Mouse (Mus musculus): ENCODE data around the gene Fkbpl. TPM values are rescaled to one million over a fixed set of nuclear protein-coding genes. Genes with fewer than 3 reads are reported as not detected.

The Fkbpl gene
- total and polyA plus RNA-seq, 3 experiments: 1.6 to 11.9 (median 6.5) TPM

- DNase-seq (ENCODE audit: low spot score): peak; percentile 48
- no peaks in the 10 kb centered on the region for H3K9me3 ChIP-seq (replicated peaks)
- H3K4me1 ChIP-seq (ENCODE audit: insufficient read depth, low read depth, low read length): peaks cover 83% of the 10 kb centered on the region
- H3K27me3 ChIP-seq (ENCODE audit: insufficient read depth, low read length): no peaks in the 10 kb centered on the region
- H3K4me3 ChIP-seq (ENCODE audit: low read depth, low read length): peak overlapping the region; percentile 62; the same call in 1 of the 2 replicates
- TF ChIP-seq TAL1 (conservative IDR thresholded peaks at IDR 0.05; ENCODE audit: low read depth, low read length) (peak; percentile 94), GATA2 (IDR thresholded peaks at IDR 0.05; ENCODE audit: borderline replicate concordance, low read depth, low read length) (no peak)
- ATAC-seq (ENCODE audit: extremely low read depth, insufficient number of reproducible peaks, low FRiP score, poor library complexity, severe bottlenecking): peak; percentile 19; the same call in 1 of the 2 replicates
- peaks cover 92% of the 10 kb centered on the region for H3K36me3 ChIP-seq (replicated peaks)
These were observed 31.4 kb upstream of the Fkbpl start for GRCm38 (mm10) chr17:34613054-34613645.

- Histone ChIP-seq H3K9me3 (replicated peaks) (no peaks in the 10 kb centered on the region), H3K27me3 (ENCODE audit: insufficient read depth, low read length) (no peaks in the 10 kb centered on the region), H3K4me1 (ENCODE audit: insufficient read depth, low read depth, low read length) (peaks cover 78% of the 10 kb centered on the region), H3K4me3 (ENCODE audit: low read depth, low read length) (peak overlapping the region; percentile 61; the same call in 1 of the 2 replicates), H3K36me3 (replicated peaks) (peaks cover 85% of the 10 kb centered on the region)
- ATAC-seq (ENCODE audit: extremely low read depth, insufficient number of reproducible peaks, low FRiP score, poor library complexity, severe bottlenecking) (no peak), DNase-seq (ENCODE audit: low spot score) (no peak)
- TF ChIP-seq POLR2AphosphoS5 (IDR thresholded peaks at IDR 0.05; ENCODE audit: insufficient replicate concordance, low read depth, low read length) (no peak), GATA2 (IDR thresholded peaks at IDR 0.05; ENCODE audit: borderline replicate concordance, low read depth, low read length) (no peak), GATA1 (IDR thresholded peaks at IDR 0.05; ENCODE audit: borderline replicate concordance, low read length) (no peak), TAL1 (conservative IDR thresholded peaks at IDR 0.05; ENCODE audit: low read depth, low read length) (no peak), CTCF (IDR thresholded peaks at IDR 0.05; ENCODE audit: low read depth, low read length) (no peak)
These were observed 30.7 kb upstream of the Fkbpl start for GRCm38 (mm10) chr17:34613830-34614229.

- H3K27me3 ChIP-seq (ENCODE audit: insufficient read depth, low read length): peaks cover 3% of the 10 kb centered on the region; the same call in 1 of the 2 replicates
- H3K36me3 ChIP-seq (replicated peaks): peaks cover 71% of the 10 kb centered on the region
- H3K9me3 ChIP-seq (replicated peaks): no peaks in the 10 kb centered on the region
- no peak within 1 kb of the TSS for H3K4me3 ChIP-seq (ENCODE audit: low read depth, low read length)
- ATAC-seq (ENCODE audit: extremely low read depth, insufficient number of reproducible peaks, low FRiP score, poor library complexity, severe bottlenecking): no peak
- H3K4me1 ChIP-seq (ENCODE audit: insufficient read depth, low read depth, low read length): peaks cover 62% of the 10 kb centered on the region
- DNase-seq (ENCODE audit: low spot score): no peak
- TF ChIP-seq TAL1 (conservative IDR thresholded peaks at IDR 0.05; ENCODE audit: low read depth, low read length) (no peak), POLR2AphosphoS5 (IDR thresholded peaks at IDR 0.05; ENCODE audit: insufficient replicate concordance, low read depth, low read length) (no peak), GATA2 (IDR thresholded peaks at IDR 0.05; ENCODE audit: borderline replicate concordance, low read depth, low read length) (no peak), GATA1 (IDR thresholded peaks at IDR 0.05; ENCODE audit: borderline replicate concordance, low read length) (no peak), CTCF (IDR thresholded peaks at IDR 0.05; ENCODE audit: low read depth, low read length) (no peak)
These were observed 28.7 kb upstream of the Fkbpl start, which contains the start of gene Egfl8 for GRCm38 (mm10) chr17:34615871-34616270. TSS of gene Egfl8 (minus strand) at chr17:34615971.

DNA sequence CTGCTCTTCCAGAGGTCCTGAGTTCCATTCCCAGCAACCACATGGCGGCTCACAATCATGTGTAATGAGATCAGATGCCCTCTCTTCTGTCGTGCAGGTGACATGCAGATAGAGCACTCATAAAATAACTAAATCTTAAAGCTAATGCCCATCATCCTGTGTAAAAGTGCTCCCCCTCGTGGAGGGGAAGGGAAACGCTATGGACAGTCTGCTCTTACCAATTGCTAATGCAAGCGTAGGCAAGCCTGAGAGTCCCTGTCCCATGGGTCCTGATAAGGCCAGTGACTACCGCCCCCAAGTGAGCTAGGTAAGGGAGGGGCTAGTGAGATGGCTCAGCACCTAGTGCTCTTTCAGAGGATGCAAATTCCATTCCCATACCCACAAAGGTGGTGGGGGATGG, 25.6 kb upstream of the Fkbpl start:
- peaks cover 5% of the 10 kb centered on the region; the same call in 1 of the 2 replicates for H3K27me3 ChIP-seq (ENCODE audit: insufficient read depth, low read length)
- H3K36me3 ChIP-seq (replicated peaks): peaks cover 58% of the 10 kb centered on the region
- H3K4me1 ChIP-seq (ENCODE audit: insufficient read depth, low read depth, low read length): peaks cover 38% of the 10 kb centered on the region
- ATAC-seq (ENCODE audit: extremely low read depth, insufficient number of reproducible peaks, low FRiP score, poor library complexity, severe bottlenecking) (no peak), DNase-seq (ENCODE audit: low spot score) (no peak)
- no peak for TF ChIP-seq TAL1 (conservative IDR thresholded peaks at IDR 0.05; ENCODE audit: low read depth, low read length)
- peak; percentile 95 for TF ChIP-seq CTCF (IDR thresholded peaks at IDR 0.05; ENCODE audit: low read depth, low read length)
- no peak for TF ChIP-seq GATA2 (IDR thresholded peaks at IDR 0.05; ENCODE audit: borderline replicate concordance, low read depth, low read length)
- no peaks in the 10 kb centered on the region for H3K9me3 ChIP-seq (replicated peaks)
- no peak overlapping the region for H3K4me3 ChIP-seq (ENCODE audit: low read depth, low read length)

GRCm38 (mm10) chr17:34621006-34621405, 23.6 kb upstream of the Fkbpl start:
- no peak for DNase-seq (ENCODE audit: low spot score)
- TF ChIP-seq GATA2 (IDR thresholded peaks at IDR 0.05; ENCODE audit: borderline replicate concordance, low read depth, low read length): no peak
- no peak for TF ChIP-seq POLR2AphosphoS5 (IDR thresholded peaks at IDR 0.05; ENCODE audit: insufficient replicate concordance, low read depth, low read length)
- TF ChIP-seq TAL1 (conservative IDR thresholded peaks at IDR 0.05; ENCODE audit: low read depth, low read length): no peak
- TF ChIP-seq GATA1 (IDR thresholded peaks at IDR 0.05; ENCODE audit: borderline replicate concordance, low read length): no peak
- TF ChIP-seq CTCF (IDR thresholded peaks at IDR 0.05; ENCODE audit: low read depth, low read length): no peak
- H3K36me3 ChIP-seq (replicated peaks): peaks cover 43% of the 10 kb centered on the region
- H3K9me3 ChIP-seq (replicated peaks): no peaks in the 10 kb centered on the region
- peaks cover 21% of the 10 kb centered on the region for H3K4me1 ChIP-seq (ENCODE audit: insufficient read depth, low read depth, low read length)
- no peak overlapping the region for H3K4me3 ChIP-seq (ENCODE audit: low read depth, low read length)
- no peak for ATAC-seq (ENCODE audit: extremely low read depth, insufficient number of reproducible peaks, low FRiP score, poor library complexity, severe bottlenecking)
- peaks cover 9% of the 10 kb centered on the region for H3K27me3 ChIP-seq (ENCODE audit: insufficient read depth, low read length)

DNA sequence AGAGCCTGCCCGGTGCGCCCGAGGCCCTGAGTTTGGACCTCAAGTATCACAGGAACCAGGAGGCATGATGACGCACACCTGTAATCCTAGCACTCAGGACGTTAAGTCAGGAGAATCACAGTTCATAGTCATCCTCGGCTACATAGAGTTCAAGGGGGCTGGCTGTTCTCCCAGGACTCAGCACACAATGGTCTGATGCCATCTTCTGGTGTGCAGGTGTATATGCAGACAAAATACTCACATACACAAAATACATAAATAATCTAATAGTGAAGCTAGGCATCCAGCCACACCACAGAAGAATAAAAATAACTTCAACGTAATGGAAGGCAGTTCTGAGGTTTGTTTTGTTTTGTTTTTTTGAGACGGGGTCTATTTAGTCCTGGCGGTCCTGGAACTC, 21.4 kb upstream of the Fkbpl start:
- no peak overlapping the region for H3K4me3 ChIP-seq (ENCODE audit: low read depth, low read length)
- no peaks in the 10 kb centered on the region for H3K9me3 ChIP-seq (replicated peaks)
- no peak for ATAC-seq (ENCODE audit: extremely low read depth, insufficient number of reproducible peaks, low FRiP score, poor library complexity, severe bottlenecking)
- peaks cover 27% of the 10 kb centered on the region for H3K36me3 ChIP-seq (replicated peaks)
- peaks cover 34% of the 10 kb centered on the region for H3K4me1 ChIP-seq (ENCODE audit: insufficient read depth, low read depth, low read length)
- no peak for TF ChIP-seq GATA1 (IDR thresholded peaks at IDR 0.05; ENCODE audit: borderline replicate concordance, low read length)
- no peak for TF ChIP-seq POLR2AphosphoS5 (IDR thresholded peaks at IDR 0.05; ENCODE audit: insufficient replicate concordance, low read depth, low read length)
- TF ChIP-seq TAL1 (conservative IDR thresholded peaks at IDR 0.05; ENCODE audit: low read depth, low read length): no peak
- DNase-seq (ENCODE audit: low spot score): no peak
- H3K27me3 ChIP-seq (ENCODE audit: insufficient read depth, low read length): peaks cover 29% of the 10 kb centered on the region
